Mouse (Mus musculus) megakaryocyte, embryonic 14.5 days (primary cell): ENCODE results near the gene Phf11d. TPM values are rescaled to one million over a fixed set of nuclear protein-coding genes. Genes with fewer than 3 reads are reported as not detected.

Experiments
- polyA plus RNA-seq: library from polyadenylated mRNA; stranded (reverse); fragments of >175 nt; gene quantifications from 2 replicates; pipeline ENCODE4 v1.2.3, GENCODE M21; 2012; ENCODE audit warnings: low replicate concordance; ENCODE audit not compliant: insufficient read depth

Gene Phf11d
- polyA plus RNA-seq, 1 experiment: 0.09 TPM

Other genes with a start within 250 kb of the Phf11d start
- gene 1700129C05Rik, start 222.6 kb downstream of the Phf11d start, polyA plus RNA-seq: not detected in 2 replicates
- not detected in 2 replicates for gene Gm5142, start 186.7 kb downstream of the Phf11d start, polyA plus RNA-seq
- gene Rcbtb1, start 164.3 kb downstream of the Phf11d start, polyA plus RNA-seq: 0.28 TPM in 1 of 2 replicates, not detected in the other
- gene Gm6904, start 105.3 kb downstream of the Phf11d start, polyA plus RNA-seq: not detected in 2 replicates
- not detected in 2 replicates for gene Phf11a, start 67.9 kb downstream of the Phf11d start, polyA plus RNA-seq
- gene Phf11b, start 24.1 kb downstream of the Phf11d start, polyA plus RNA-seq: 1.7 TPM in 1 of 2 replicates, not detected in the other
- not detected in 2 replicates for gene Phf11c, start 29.9 kb upstream of the Phf11d start, polyA plus RNA-seq
- gene Setdb2, start 75.4 kb upstream of the Phf11d start, polyA plus RNA-seq: 1.4 TPM in 1 of 2 replicates, not detected in the other
- 2.5 TPM in 1 of 2 replicates, not detected in the other for gene Cab39l, start 75.5 kb upstream of the Phf11d start, polyA plus RNA-seq
- 12.5 TPM in 1 of 2 replicates, not detected in the other for gene Cdadc1, start 232.5 kb upstream of the Phf11d start, polyA plus RNA-seq